Mouse (Mus musculus) G1E (cell line): ENCODE results near the gene Zfand3.

Experiments
- CTCF ChIP-seq: IDR thresholded peaks from 2 replicates; pipeline ENCODE4 v1.5.1; 2012; ENCODE audit warnings: low read depth, low read length, inconsistent platforms, mixed read lengths
- GATA1 ChIP-seq: IDR thresholded peaks from 2 replicates; pipeline ENCODE4 v1.6.1; 2012; ENCODE audit warnings: borderline replicate concordance, low read length, inconsistent platforms, mixed read lengths
- TAL1 ChIP-seq: conservative IDR thresholded peaks from 2 replicates; pipeline ENCODE4 v1.6.1; 2012; ENCODE audit warnings: low read depth, low read length, inconsistent platforms, mixed read lengths

GRCm38 (mm10) chr17:30245308-30245706, 240.8 kb downstream of the Zfand3 start:
- TF ChIP-seq CTCF, result no peak
- TF ChIP-seq GATA1, result no peak
- no peak for TF ChIP-seq TAL1
